In the genomic region with DNA sequence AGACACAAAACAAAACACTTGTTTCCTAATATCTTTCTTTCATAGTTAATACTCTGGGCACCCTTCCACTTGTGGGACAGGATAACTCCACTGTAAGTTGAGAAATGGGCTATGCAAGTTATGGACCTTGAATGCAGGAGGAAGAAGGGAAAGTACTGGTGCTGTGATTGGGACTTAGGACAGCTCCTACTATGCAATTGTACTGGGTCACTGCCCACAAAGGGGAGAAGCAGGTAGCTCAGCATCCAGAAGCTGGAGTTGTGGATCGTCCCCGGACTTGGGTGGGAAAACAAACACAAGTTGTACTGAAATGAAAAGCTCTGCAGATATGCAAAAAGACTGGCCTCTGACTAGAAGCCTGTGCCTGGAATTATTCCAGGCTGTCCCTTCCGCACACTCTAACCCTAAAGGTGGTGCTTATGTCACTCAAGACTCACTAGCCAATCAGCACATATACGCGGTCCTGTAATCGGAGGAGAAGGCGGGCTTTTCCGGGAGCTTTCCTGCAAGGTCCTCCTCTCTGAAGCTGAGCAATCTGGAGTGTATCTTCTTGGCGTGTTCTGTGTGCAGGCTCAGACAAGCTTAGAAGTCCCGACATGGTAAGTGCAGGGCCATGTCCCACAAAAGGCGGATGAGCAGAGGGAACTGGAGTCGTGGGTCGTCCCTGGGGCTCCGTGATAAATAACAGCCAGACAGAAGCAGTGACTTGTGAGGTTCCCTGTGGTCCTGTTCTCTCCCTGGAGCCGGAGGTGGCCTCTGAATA, we compare ENCODE assay signal across 8 mouse cellular contexts. TPM values are rescaled to one million over a fixed set of nuclear protein-coding genes. Genes with fewer than 3 reads are reported as not detected.
DNase-seq lines count a peak whose midpoint lies in the region; ATAC-seq and TF ChIP-seq lines count a peak whose summit lies in the region.
"Not testable (repeated sequence)": the region's sequence is repeated elsewhere in the genome, so short reads cannot be mapped to it uniquely, and the experiment has no call there.

A gene (plus strand): TSS at position 474 of the 763 bp plus-strand sequence.

- H3K9ac ChIP-seq in forebrain, embryonic 12.5 days, result peak within 1 kb of the TSS; percentile 49; the same call in 1 of the 2 replicates
- H3K9ac ChIP-seq in heart, embryonic 15.5 days, result 0 out of 2 replicates have a peak within 1 kb of the TSS, but pooled peaks have one; percentile 40
- H3K9ac ChIP-seq in liver, adult 2 months (ENCODE audit: low read depth, low read length), result peak within 1 kb of the TSS; percentile 72

- DNase-seq in 3T3-L1 (ENCODE audit: low read depth, low spot score), result peak; percentile 76
- peak; percentile 14 for DNase-seq in brain, embryonic 18.5 days (ENCODE audit: low read depth, low spot score)
- peak; percentile 87 for DNase-seq in kidney, postnatal 10 days
- peak; percentile 75 for DNase-seq in liver, adult 2 months (ENCODE audit: extremely low read depth, low read depth, low spot score)
- DNase-seq in splenic B cell, adult 2 months (ENCODE audit: low read depth, low spot score), result peak; percentile 1

- TF ChIP-seq POLR2A in liver, adult 2 months (IDR thresholded peaks at IDR 0.05; ENCODE audit: extremely low read depth, insufficient read depth, low read length), result not testable (repeated sequence)

- H3K27me3 ChIP-seq in forebrain, embryonic 12.5 days; heart, embryonic 15.5 days; liver, adult 2 months (ENCODE audit: control insufficient read depth, insufficient read depth, low read length); splenic B cell, adult 2 months (ENCODE audit: control insufficient read depth, insufficient read depth, low read length, poor library complexity, severe bottlenecking): not testable (repeated sequence)

- H3K9me3 ChIP-seq in forebrain, embryonic 12.5 days; heart, embryonic 15.5 days (replicated peaks): not testable (repeated sequence)

- H3K4me2 ChIP-seq in forebrain, embryonic 12.5 days, result peak within 1 kb of the TSS; percentile 48
- peak within 1 kb of the TSS; percentile 60 for H3K4me2 ChIP-seq in heart, embryonic 15.5 days

- 2% methylated on average over 15 of the region's 15 CpGs for WGBS in forebrain, embryonic 12.5 days
- 1% methylated on average over 15 of the region's 15 CpGs for WGBS in heart, embryonic 15.5 days
- WGBS in liver, adult 2 months, result under 1% methylated on average over 15 of the region's 15 CpGs

- not testable (repeated sequence) for H3K4me1 ChIP-seq in forebrain, embryonic 12.5 days; heart, embryonic 15.5 days (replicated peaks); liver, adult 2 months (ENCODE audit: control insufficient read depth, insufficient read depth, low read length)

- H3K4me3 ChIP-seq in forebrain, embryonic 12.5 days (replicated peaks), result peak within 1 kb of the TSS; percentile 43
- peak within 1 kb of the TSS; percentile 52 for H3K4me3 ChIP-seq in heart, embryonic 15.5 days
- H3K4me3 ChIP-seq in liver, adult 2 months (ENCODE audit: insufficient read depth, low read depth, low read length), result peak within 1 kb of the TSS; percentile 59

- not testable (repeated sequence) for H3K79me2 ChIP-seq in liver, adult 2 months (ENCODE audit: control insufficient read depth, insufficient read depth, low read length)

- not testable (repeated sequence) for H3K27ac ChIP-seq in forebrain, embryonic 12.5 days; liver, adult 2 months (replicated peaks; ENCODE audit: insufficient read depth, low read depth, low read length)
- peak within 1 kb of the TSS; percentile 57 for H3K27ac ChIP-seq in heart, embryonic 15.5 days

- ATAC-seq in forebrain, embryonic 12.5 days (ENCODE audit: low FRiP score), result peak; percentile 100
- peak; percentile 100 for ATAC-seq in heart, embryonic 15.5 days (replicated peaks; ENCODE audit: insufficient number of reproducible peaks, insufficient read depth, low FRiP score, low read depth)
- ATAC-seq in monocyte, adult 5-6 weeks (replicated peaks; ENCODE audit: insufficient number of reproducible peaks, low FRiP score, low TSS enrichment, poor library complexity, severe bottlenecking), result peak; percentile 77

- TF ChIP-seq CTCF in liver, adult 2 months (IDR thresholded peaks at IDR 0.05; ENCODE audit: low read depth, low read length), result not testable (repeated sequence)

- H3K36me3 ChIP-seq in forebrain, embryonic 12.5 days (replicated peaks); heart, embryonic 15.5 days; liver, adult 2 months (ENCODE audit: control insufficient read depth, insufficient read depth, low read length); splenic B cell, adult 2 months (ENCODE audit: control insufficient read depth, insufficient read depth, low read length, poor library complexity, severe bottlenecking): not testable (repeated sequence)

RNA-seq across cellular contexts. Expression of the gene that starts here (rescaled TPM):
- 10.6 and 10.8 TPM in 2 replicates for polyA plus RNA-seq in forebrain, embryonic 12.5 days (2016; fragmentation: Nextera tagmentation; extraction: Ambion mirVana)
- 4.1 and 4.9 TPM in 2 replicates for polyA plus RNA-seq in heart, embryonic 15.5 days (2015; fragmentation: Nextera tagmentation; extraction: Ambion mirVana)
- total RNA-seq in liver, adult 2 months (2014; rRNA removed), result 2.2 and 3.3 TPM in 2 replicates
- polyA plus RNA-seq in liver, adult 2 months (2012; rRNA removed), result 0.21 and 0.32 TPM in 2 replicates
- 8.0 to 15.1 TPM (median 8.4 TPM) in 3 replicates for total RNA-seq in monocyte, adult 5-6 weeks (2017)

Comparison
In these comparisons a context has a peak if more than half of its experiments do, and no peak if none do; other contexts are left out.
1. DNase-seq: peak in every context shown above with its lines; median percentile 87 in kidney, postnatal 10 days; 76 in 3T3-L1; 75 in liver, adult 2 months; 14 in brain, embryonic 18.5 days; 1 in splenic B cell, adult 2 months.